Mouse (Mus musculus): ENCODE data around the gene Rnf7. TPM values are rescaled to one million over a fixed set of nuclear protein-coding genes. Genes with fewer than 3 reads are reported as not detected.

Rnf7 gene
- 44.2 and 50.4 TPM in 2 replicates for polyA plus RNA-seq (2012; rRNA removed)

DNA sequence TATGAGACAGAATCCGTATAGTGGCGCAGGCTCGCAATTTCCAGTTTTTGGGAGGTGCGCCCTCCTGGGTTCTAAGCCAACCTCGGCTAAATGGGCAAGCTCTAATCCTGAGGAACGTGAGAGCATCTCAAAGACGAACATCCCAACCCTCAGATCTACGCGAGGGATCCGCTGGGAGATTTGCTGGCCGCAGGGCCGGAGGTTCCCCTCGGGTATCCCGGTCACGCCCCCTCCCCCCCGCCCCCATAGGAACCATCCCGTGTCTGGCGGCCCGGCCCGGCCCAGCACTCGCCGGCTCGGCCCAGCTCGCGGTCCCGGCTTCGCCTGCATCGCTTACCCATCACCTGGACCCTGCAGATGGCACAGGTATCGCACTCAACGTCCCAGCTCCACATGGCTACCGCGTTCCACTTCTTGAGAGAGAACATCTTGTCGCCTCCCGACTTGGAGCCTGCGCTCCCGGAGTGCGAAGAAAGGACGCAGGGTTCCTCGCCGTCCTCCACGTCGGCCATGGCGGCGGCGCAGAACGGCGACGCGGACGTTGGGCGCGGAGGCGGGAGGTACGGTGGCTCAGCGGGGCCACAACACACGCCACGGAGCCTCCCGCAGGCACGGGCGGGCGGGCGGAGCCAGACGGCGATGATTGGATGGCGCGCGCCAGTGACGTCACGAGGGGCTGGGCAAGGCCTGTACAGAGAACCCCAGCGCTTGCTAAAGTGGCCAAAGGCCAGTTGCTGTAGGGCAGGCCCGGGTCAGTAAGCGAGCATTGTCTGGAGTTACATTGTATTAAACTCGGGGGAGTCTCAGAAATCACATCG is at the start of gene Rnf7:
TSS of gene Rnf7 (minus strand) at position 605 of the 818 bp plus-strand sequence.

DNA sequence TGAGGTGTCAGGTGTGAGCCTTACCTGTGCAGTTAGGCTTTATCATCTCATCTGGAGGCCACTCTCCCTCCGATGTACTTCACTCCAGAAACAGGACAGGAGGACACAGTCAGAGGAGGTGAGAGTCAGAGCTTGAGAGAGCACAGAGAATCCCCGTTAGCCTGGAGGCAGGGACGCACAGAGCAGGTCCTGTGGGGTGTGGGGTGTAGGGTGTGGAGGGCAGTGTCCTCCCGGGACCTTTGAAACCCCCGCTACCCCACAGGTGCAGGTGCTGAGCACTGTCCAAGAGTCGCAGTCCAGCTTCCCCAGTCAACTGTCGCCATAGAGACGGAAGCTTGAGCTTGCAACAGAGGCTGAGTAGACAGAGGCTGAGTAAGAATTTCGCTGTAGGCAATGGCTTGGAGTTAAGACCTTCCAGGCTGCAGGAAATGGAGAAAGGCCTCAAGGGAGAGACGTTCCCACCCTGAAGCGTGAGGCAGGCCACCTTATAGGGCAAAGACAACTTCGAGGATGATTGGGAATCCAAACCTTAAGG is 46.6 kb upstream of the Rnf7 start, which contains the start of gene Gm28729:
TSS of gene Gm28729 (minus strand) at position 293 of the 535 bp plus-strand sequence.

Other genes with a start within 250 kb of the Rnf7 start
- 17.7 and 20.8 TPM in 2 replicates for gene Atp1b3, start 114.2 kb downstream of the Rnf7 start, polyA plus RNA-seq (2012; rRNA removed)
- gene Gm28729, start 46.6 kb upstream of the Rnf7 start, polyA plus RNA-seq (2012; rRNA removed), result 0.02 and 0.04 TPM in 2 replicates
- gene Rasa2, start 152.9 kb upstream of the Rnf7 start, polyA plus RNA-seq (2012; rRNA removed), result 1.00 and 1.3 TPM in 2 replicates

Data from liver, embryonic 18 days (tissue).